Mouse (Mus musculus) embryonic facial prominence, embryonic 15.5 days (tissue): Measurements from ENCODE around the gene Vps37c. TPM values are rescaled to one million over a fixed set of nuclear protein-coding genes. Genes with fewer than 3 reads are reported as not detected.

Experiments
- ATAC-seq: fragments of 200-750 bp; cut with Nextera tagmentation; 2 replicates; pipeline ENCODE4 v1.8.0; 2017; ENCODE audit warnings: low read depth, moderate TSS enrichment; ENCODE audit not compliant: insufficient number of reproducible peaks, low FRiP score, low TSS enrichment
- H3K27ac ChIP-seq: fragments of 300-500 bp; sonication (generic); replicated peaks from 2 replicates; pipeline ENCODE4 v1.5.1; 2015; ENCODE audit warnings: mild to moderate bottlenecking, inconsistent platforms
- H3K27me3 ChIP-seq: fragments of 300-500 bp; sonication (generic); 2 replicates; pipeline ENCODE4 v1.6.1; 2015; ENCODE audit warnings: inconsistent platforms
- H3K36me3 ChIP-seq: fragments of 300-500 bp; sonication (generic); 2 replicates; pipeline ENCODE4 v1.6.1; 2015; ENCODE audit warnings: mild to moderate bottlenecking, inconsistent platforms
- H3K4me1 ChIP-seq: fragments of 300-500 bp; sonication (generic); 2 replicates; pipeline ENCODE4 v1.6.1; 2015; ENCODE audit warnings: inconsistent platforms
- H3K4me2 ChIP-seq: fragments of 300-500 bp; sonication (generic); replicated peaks from 2 replicates; pipeline ENCODE4 v1.6.1; 2015; ENCODE audit warnings: mild to moderate bottlenecking, inconsistent platforms
- H3K4me3 ChIP-seq: fragments of 300-500 bp; sonication (generic); replicated peaks from 2 replicates; pipeline ENCODE4 v1.5.1; 2015; ENCODE audit warnings: mild to moderate bottlenecking, inconsistent platforms
- H3K9ac ChIP-seq: fragments of 300-500 bp; sonication (generic); 2 replicates; pipeline ENCODE4 v1.6.1; 2015; ENCODE audit warnings: inconsistent platforms
- H3K9me3 ChIP-seq: fragments of 300-500 bp; sonication (generic); replicated peaks from 2 replicates; pipeline ENCODE4 v1.6.1; 2016; ENCODE audit warnings: inconsistent platforms
- WGBS: fragments of 180-500 bp; shearing (Covaris S2); methylation state at CpG from one replicate; pipeline ENCODE4 v1.1.7; 2015; 5-methylcytosine and 5-hydroxymethylcytosine counted together
- polyA plus RNA-seq: library from polyadenylated mRNA; unstranded; fragments of >200 nt; fragmentation: Nextera tagmentation; extraction: Ambion mirVana; gene quantifications from 2 replicates; pipeline ENCODE4 v1.2.1, GENCODE M21; 2015

Gene Vps37c
- polyA plus RNA-seq, 1 experiment from 2014 or later = 47.0 TPM

DNA sequence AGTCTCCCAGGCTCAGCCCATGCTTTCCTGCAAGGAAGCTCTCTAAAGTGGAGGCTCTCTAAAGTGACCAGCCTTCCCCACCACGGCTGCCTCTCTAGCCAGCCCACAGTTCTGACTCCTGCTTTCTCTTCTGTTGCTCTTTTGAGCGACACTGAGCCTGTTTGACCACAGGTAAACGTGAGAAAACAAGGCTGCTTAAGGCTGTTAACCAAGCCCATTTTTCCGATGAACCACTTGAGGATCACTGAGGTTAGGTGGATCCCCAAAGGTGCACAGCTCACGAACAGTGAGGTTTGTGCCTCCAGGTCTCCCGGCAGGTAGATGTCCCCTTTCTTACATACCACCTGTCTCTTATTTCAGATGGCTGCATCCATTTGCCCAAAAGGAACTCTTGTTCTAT, 53.6 kb downstream of the Vps37c start:
- Histone ChIP-seq H3K27ac (no peak overlapping the region), H3K9me3 (no peaks in the 10 kb centered on the region), H3K4me3 (no peak overlapping the region), H3K4me1 (peaks cover 9% of the 10 kb centered on the region), H3K36me3 (no peaks in the 10 kb centered on the region), H3K4me2 (no peak overlapping the region), H3K9ac (no peak overlapping the region), H3K27me3 (no peaks in the 10 kb centered on the region)
- ATAC-seq = no peak
- 77% methylated on average over 6 of the region's 6 CpGs for WGBS

DNA sequence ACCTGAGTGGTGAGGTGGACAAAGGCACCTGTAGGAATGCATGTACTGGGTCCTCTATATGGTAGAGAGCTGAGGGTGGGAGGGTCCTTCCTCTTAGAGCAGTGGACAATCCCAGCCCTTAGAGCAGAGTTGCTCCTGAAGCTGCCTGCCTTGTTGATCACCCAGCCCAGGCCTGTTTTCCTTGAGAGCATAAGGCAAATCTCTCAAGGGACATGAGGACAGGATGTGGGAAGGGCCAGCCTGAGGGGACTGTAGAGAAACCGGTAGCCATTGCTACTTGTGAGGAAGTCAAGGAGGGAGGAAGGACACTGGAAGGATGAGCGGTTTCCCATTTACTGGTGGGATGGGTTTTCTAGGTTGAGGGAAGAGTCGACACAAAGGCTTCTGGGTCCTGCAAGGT, 54.0 kb downstream of the Vps37c start:
- Histone ChIP-seq H3K4me1 (peaks cover 9% of the 10 kb centered on the region), H3K36me3 (no peaks in the 10 kb centered on the region), H3K4me3 (no peak overlapping the region), H3K9ac (no peak overlapping the region), H3K27ac (no peak overlapping the region), H3K9me3 (no peaks in the 10 kb centered on the region), H3K4me2 (no peak overlapping the region), H3K27me3 (no peaks in the 10 kb centered on the region)
- ATAC-seq = no peak
- WGBS = 64% methylated on average over 3 of the region's 3 CpGs

DNA sequence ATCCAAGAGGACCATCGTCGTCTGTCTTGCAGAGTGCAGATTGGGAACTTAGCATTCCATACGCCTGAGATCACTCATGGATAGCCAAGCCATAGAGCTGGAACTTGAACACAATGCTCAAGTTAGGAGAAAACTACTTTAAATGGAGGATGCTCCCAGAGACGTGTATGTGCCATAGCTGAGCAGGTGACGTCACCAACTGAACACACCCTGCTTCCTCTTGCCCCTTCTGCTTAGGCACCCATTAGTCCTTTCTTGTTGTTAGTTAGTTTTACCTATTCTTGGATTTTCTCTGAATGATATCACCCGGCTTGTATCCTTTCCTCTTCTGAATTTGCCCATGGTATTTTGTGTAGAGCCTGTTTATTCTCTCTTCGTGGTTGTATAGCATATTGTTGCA, 58.6 kb downstream of the Vps37c start:
- Histone ChIP-seq H3K36me3 (no peaks in the 10 kb centered on the region), H3K4me3 (no peak overlapping the region), H3K27me3 (no peaks in the 10 kb centered on the region), H3K9me3 (no peaks in the 10 kb centered on the region), H3K27ac (no peak overlapping the region), H3K4me2 (no peak overlapping the region), H3K4me1 (no peaks in the 10 kb centered on the region), H3K9ac (no peak overlapping the region)
- 79% methylated on average over 7 of the region's 7 CpGs for WGBS
- no peak for ATAC-seq

DNA sequence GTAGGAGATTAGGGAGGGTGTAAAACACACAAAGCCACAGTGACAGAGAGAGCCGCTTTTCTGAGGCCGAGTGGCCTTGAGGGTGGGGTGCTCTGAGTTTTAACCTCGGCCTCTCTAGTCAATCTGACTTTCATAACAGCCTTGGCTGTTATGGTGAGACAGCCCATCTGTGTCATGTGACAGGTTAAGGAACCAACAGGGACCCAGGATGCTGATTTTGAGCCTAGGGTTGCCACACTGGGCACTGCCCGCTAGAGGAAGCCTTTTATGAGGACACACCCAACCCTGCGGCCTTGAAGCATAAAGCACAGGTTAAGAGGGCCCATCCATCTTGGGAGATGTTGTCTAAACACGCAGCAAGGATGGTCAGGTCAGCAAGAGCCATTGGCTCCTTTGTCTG, 59.2 kb downstream of the Vps37c start:
- Histone ChIP-seq H3K4me2 (no peak overlapping the region), H3K9me3 (no peaks in the 10 kb centered on the region), H3K27ac (no peak overlapping the region), H3K36me3 (no peaks in the 10 kb centered on the region), H3K4me1 (no peaks in the 10 kb centered on the region), H3K27me3 (no peaks in the 10 kb centered on the region), H3K4me3 (no peak overlapping the region), H3K9ac (no peak overlapping the region)
- no peak for ATAC-seq
- 80% methylated on average over 6 of the region's 6 CpGs for WGBS

DNA sequence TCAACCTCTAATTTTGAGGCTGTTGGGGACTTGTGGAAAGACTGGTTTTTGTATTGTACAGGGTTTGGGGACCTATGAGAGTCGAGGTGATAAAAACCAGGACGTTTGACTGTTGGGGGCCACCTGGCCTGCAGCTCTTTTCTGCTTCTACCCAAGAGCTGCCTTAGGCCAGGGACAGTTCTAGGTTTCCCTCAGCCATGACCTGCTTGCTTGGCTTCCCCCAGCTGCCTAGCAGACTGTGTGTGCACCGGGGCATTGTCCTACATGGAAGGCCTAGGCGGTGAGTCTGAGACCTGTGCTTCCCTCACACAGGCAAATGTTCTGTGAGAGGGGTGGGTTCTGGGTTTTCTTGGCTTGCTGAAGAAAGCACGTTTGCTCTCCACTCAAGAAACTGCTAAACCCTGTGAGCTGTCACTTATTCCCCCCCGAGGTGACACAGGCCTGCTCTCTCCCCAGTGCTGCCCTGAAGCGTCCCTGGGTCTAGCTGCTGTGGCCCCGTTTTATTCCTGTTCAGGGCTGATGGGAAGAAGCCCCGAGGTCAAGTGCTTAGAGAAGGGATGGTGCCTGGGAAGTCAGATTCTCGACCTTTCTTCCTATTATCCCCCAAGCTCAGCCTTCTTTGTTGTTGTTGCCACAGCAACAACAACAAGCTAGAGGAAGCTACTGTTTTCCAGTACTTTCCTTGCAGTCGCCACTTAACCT, 60.0 kb downstream of the Vps37c start:
- H3K27ac ChIP-seq = no peak overlapping the region
- 57% methylated on average over 11 of the region's 11 CpGs for WGBS
- no peaks in the 10 kb centered on the region for H3K36me3 ChIP-seq
- H3K4me1 ChIP-seq = no peaks in the 10 kb centered on the region
- H3K4me3 ChIP-seq = no peak overlapping the region
- no peaks in the 10 kb centered on the region for H3K27me3 ChIP-seq
- H3K4me2 ChIP-seq = no peak overlapping the region
- ATAC-seq = no peak
- no peaks in the 10 kb centered on the region for H3K9me3 ChIP-seq
- no peak overlapping the region for H3K9ac ChIP-seq

DNA sequence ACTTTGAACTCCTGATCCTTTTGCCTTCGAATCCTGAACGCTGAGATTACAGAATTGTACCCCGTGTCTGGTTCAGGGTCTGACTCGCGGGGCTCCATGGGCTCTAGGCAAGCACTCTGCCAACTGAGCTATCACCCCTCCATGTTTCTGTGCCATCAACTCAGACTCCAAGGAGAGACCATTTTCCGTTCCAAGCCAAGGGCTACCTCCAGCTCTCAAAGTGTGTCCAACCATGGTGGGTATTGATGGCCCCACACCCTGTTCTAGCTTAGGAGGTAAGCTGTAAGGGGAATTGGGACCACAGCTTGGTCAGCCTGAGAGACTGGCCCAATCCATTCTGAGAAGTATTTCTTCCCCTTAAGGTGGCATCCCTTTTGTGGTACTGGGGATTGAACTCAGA, 60.8 kb downstream of the Vps37c start:
- WGBS = 88% methylated on average over 6 of the region's 6 CpGs

DNA sequence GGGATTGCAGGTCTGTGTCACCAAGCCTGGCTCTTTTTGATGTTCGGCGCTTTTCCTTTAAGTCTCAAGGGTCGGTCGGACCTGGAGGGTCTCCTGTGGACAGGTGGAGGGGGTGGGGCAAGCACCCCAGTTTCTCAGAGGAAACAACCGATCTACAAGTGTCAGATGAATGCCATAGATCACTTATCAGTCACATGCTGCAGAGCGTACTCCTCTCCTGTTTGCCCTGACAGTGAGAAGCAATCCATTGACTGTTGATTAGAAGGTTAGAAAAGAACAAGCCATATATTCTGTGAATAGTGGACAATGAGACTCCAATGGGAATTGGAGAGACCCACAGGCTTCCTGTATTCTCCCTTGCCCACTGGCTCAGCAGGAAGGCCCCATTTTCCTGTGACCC, 61.6 kb downstream of the Vps37c start:
- no peaks in the 10 kb centered on the region for H3K9me3 ChIP-seq

More for the DNA sequence above, 60.8 kb downstream of the Vps37c start:
- H3K27ac ChIP-seq = no peak overlapping the region
- H3K9me3 ChIP-seq = no peaks in the 10 kb centered on the region
- no peaks in the 10 kb centered on the region for H3K36me3 ChIP-seq
- no peaks in the 10 kb centered on the region for H3K4me1 ChIP-seq
- no peak overlapping the region for H3K9ac ChIP-seq
- no peaks in the 10 kb centered on the region for H3K27me3 ChIP-seq
- no peak for ATAC-seq
- H3K4me3 ChIP-seq = no peak overlapping the region
- H3K4me2 ChIP-seq = no peak overlapping the region

DNA sequence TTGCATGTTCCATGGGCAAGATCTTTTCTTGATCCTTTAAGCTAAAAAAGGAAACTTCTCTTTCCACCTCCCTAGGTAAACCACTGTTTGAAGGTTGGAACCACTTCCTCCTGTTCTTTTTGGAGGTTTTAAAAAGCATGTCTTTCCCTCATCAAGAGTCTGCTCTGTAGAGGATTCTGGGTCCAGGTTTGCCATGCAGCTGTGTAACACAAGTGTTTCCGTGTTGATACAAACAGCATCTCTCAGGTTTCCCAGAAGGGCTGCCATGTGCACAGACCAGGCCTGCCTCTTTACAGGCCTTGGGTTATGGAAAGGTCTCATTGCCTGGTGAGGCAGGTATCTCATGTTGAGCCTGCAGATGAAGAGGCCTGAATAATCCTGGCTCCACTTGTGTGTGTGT, 63.1 kb downstream of the Vps37c start:
- WGBS = 79% methylated on average over 1 of the region's 1 CpGs
- Histone ChIP-seq H3K4me1 (no peaks in the 10 kb centered on the region), H3K9me3 (no peaks in the 10 kb centered on the region), H3K27ac (no peak overlapping the region), H3K9ac (no peak overlapping the region), H3K4me3 (no peak overlapping the region), H3K4me2 (no peak overlapping the region), H3K36me3 (no peaks in the 10 kb centered on the region), H3K27me3 (no peaks in the 10 kb centered on the region)
- ATAC-seq = no peak

More for the DNA sequence above, 61.6 kb downstream of the Vps37c start:
- no peaks in the 10 kb centered on the region for H3K4me1 ChIP-seq
- H3K36me3 ChIP-seq = no peaks in the 10 kb centered on the region
- H3K4me3 ChIP-seq = no peak overlapping the region
- ATAC-seq = no peak
- no peak overlapping the region for H3K9ac ChIP-seq
- no peak overlapping the region for H3K27ac ChIP-seq
- no peaks in the 10 kb centered on the region for H3K27me3 ChIP-seq
- 81% methylated on average over 6 of the region's 6 CpGs for WGBS
- H3K4me2 ChIP-seq = no peak overlapping the region

DNA sequence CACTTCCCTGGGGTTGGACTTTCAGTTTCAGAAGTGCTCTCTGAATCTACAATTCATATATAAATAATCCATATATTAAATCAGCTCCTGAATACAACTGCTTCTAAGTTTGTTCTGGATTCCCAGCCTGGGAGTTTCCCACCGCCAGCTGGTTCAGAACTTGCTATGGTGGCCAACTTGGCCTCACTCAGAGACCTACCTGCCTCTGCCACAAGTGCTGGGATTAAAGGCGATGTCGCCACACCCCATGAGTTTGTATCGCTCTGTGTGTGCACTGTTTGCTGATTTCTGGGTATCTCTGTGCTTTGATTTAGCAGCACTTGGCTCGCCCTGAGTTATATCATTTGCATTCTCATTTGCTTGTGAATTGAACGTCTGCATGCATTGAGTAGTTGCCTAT, 63.6 kb downstream of the Vps37c start:
- no peaks in the 10 kb centered on the region for H3K9me3 ChIP-seq
- no peaks in the 10 kb centered on the region for H3K36me3 ChIP-seq
- no peak overlapping the region for H3K27ac ChIP-seq
- no peak for ATAC-seq
- 93% methylated on average over 6 of the region's 6 CpGs for WGBS
- no peak overlapping the region for H3K4me2 ChIP-seq
- H3K9ac ChIP-seq = no peak overlapping the region
- no peaks in the 10 kb centered on the region for H3K27me3 ChIP-seq
- H3K4me3 ChIP-seq = no peak overlapping the region
- H3K4me1 ChIP-seq = no peaks in the 10 kb centered on the region

DNA sequence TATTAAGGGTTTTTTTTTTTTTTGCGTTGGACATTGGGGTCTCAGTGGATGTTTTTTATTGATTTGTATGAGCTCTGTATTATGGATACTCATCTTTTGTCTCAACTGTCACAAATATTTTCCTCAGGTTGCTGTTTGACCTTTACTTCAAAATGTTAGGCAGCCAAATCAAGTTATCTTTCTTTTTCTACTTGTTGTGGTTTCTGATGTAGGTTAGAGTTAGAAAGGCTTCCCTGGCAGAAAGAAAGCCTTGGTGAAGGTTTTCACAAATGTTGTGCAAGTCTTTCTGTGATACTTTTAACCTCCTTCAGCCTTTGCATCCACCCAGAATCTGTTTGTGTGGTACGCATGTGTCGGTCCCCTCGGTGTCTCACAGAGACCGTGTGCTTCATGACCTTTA, 64.1 kb downstream of the Vps37c start:
- H3K36me3 ChIP-seq = no peaks in the 10 kb centered on the region
- no peak overlapping the region for H3K9ac ChIP-seq
- no peaks in the 10 kb centered on the region for H3K27me3 ChIP-seq
- WGBS = 94% methylated on average over 5 of the region's 5 CpGs
- no peak overlapping the region for H3K27ac ChIP-seq
- no peaks in the 10 kb centered on the region for H3K9me3 ChIP-seq
- no peak overlapping the region for H3K4me3 ChIP-seq
- ATAC-seq = no peak
- H3K4me1 ChIP-seq = no peaks in the 10 kb centered on the region
- no peak overlapping the region for H3K4me2 ChIP-seq

DNA sequence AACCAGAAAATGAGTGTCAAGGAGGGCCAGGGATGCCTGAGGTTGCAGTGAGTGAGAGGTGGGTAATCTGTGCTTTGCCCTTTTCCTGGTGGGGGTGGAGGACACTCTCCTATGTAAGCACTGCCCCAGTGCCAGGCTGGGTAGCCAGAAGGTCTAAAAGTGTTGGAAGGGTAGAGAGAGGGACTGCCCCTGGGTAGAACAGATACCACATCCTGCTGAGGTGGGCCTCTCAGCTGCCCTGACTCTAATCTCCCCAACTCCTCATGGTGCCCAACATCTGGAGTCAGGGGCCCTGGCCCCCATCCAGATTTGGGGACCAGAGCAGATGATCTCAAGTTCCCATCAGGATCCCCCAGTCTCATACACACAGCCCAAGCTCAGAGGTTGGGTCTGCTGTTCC, 68.6 kb downstream of the Vps37c start:
- H3K36me3 ChIP-seq = no peaks in the 10 kb centered on the region
- H3K4me3 ChIP-seq = no peak overlapping the region
- H3K9ac ChIP-seq = no peak overlapping the region
- H3K27ac ChIP-seq = no peak overlapping the region
- no peaks in the 10 kb centered on the region for H3K27me3 ChIP-seq
- no peak overlapping the region for H3K4me2 ChIP-seq
- H3K4me1 ChIP-seq = peaks cover 20% of the 10 kb centered on the region
- H3K9me3 ChIP-seq = no peaks in the 10 kb centered on the region
- no peak for ATAC-seq

DNA sequence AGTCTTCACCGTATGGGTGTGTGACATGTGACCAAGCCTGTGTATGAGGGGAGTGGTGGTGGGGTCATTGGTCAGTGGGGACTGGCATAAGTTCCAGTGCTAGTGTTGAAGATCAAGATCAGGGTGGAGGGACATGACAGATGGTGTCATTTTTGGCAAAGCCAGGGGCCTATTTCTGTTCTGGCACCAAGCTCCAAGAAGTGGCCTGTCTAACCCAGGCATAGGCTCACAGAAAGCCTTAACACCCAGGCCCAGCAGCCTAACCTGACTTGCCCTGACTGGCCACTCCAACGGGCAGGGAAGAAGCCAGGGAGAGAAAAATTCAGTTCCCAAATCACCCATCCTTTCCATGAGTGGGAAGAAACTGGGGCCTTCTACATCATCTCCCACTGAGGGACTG, 69.0 kb downstream of the Vps37c start:
- 84% methylated on average over 2 of the region's 2 CpGs for WGBS
- no peak for ATAC-seq
- Histone ChIP-seq H3K27me3 (no peaks in the 10 kb centered on the region), H3K36me3 (no peaks in the 10 kb centered on the region), H3K4me1 (peaks cover 20% of the 10 kb centered on the region), H3K9me3 (no peaks in the 10 kb centered on the region), H3K27ac (no peak overlapping the region), H3K9ac (no peak overlapping the region), H3K4me2 (no peak overlapping the region), H3K4me3 (no peak overlapping the region)
